Mouse (Mus musculus) liver, adult 2 months (tissue): ENCODE data around the gene Lhx2. TPM values are rescaled to one million over a fixed set of nuclear protein-coding genes. Genes with fewer than 3 reads are reported as not detected.

Experiments
- DNase-seq: peaks from one replicate; pipeline ENCODE4 v3.0.0-alpha.2; 2011; ENCODE audit warnings: low read depth, low spot score; ENCODE audit errors: extremely low read depth
- H3K27ac ChIP-seq: fragments of 200-500 bp; replicated peaks from 2 replicates; pipeline ENCODE4 v1.5.1; 2012; ENCODE audit warnings: low read depth, mild to moderate bottlenecking, control low read depth, inconsistent platforms, low read length; ENCODE audit not compliant: insufficient read depth
- H3K27me3 ChIP-seq: fragments of 200-500 bp; 2 replicates; pipeline ENCODE4 v1.6.1; 2012; ENCODE audit warnings: mild to moderate bottlenecking, moderate library complexity, low read length, inconsistent platforms; ENCODE audit not compliant: control insufficient read depth, insufficient read depth
- H3K36me3 ChIP-seq: fragments of 200-500 bp; 2 replicates; pipeline ENCODE4 v1.6.1; 2012; ENCODE audit warnings: low read length, inconsistent platforms; ENCODE audit not compliant: control insufficient read depth, insufficient read depth
- H3K4me1 ChIP-seq: fragments of 200-500 bp; 2 replicates; pipeline ENCODE4 v1.6.1; 2011; ENCODE audit warnings: low read length; ENCODE audit not compliant: control insufficient read depth, insufficient read depth
- H3K4me3 ChIP-seq: fragments of 200-500 bp; 2 replicates; pipeline ENCODE4 v1.5.1; 2011; ENCODE audit warnings: low read depth, mild to moderate bottlenecking, control low read depth, low read length, moderate library complexity; ENCODE audit not compliant: insufficient read depth
- H3K79me2 ChIP-seq: fragments of 200-500 bp; 2 replicates; pipeline ENCODE4 v1.6.1; 2012; ENCODE audit warnings: inconsistent platforms, mild to moderate bottlenecking, low read length, moderate library complexity; ENCODE audit not compliant: control insufficient read depth, insufficient read depth
- H3K9ac ChIP-seq: fragments of 200-500 bp; 2 replicates; pipeline ENCODE4 v1.6.1; 2012; ENCODE audit warnings: low read depth, mild to moderate bottlenecking, control low read depth, inconsistent platforms, low read length
- CTCF ChIP-seq: fragments of 200-500 bp; IDR thresholded peaks from 2 replicates; pipeline ENCODE4 v1.5.1; 2011; ENCODE audit warnings: low read depth, low read length, control low read depth
- POLR2A ChIP-seq: fragments of 200-500 bp; IDR thresholded peaks from 2 replicates; pipeline ENCODE4 v1.6.1; 2011; ENCODE audit warnings: low read length, control low read depth; ENCODE audit not compliant: insufficient read depth; ENCODE audit errors: extremely low read depth
- WGBS: fragments of 180-500 bp; shearing (Covaris S2); methylation state at CpG from one replicate; pipeline ENCODE4 v1.1.7; 2018; 5-methylcytosine and 5-hydroxymethylcytosine counted together
- polyA plus RNA-seq: library from polyadenylated mRNA; depleted of rRNA; stranded (reverse); fragments of >200 nt; gene quantifications from 2 replicates; pipeline ENCODE4 v1.2.3, GENCODE M21; 2012
- total RNA-seq: library from RNA; depleted of rRNA; stranded (reverse); fragments of >200 nt; gene quantifications from 2 replicates; pipeline ENCODE4 v1.2.3, GENCODE M21; 2014

The Lhx2 gene
- total and polyA plus RNA-seq, 2 experiments, result 1.3 to 5.4 TPM

DNA sequence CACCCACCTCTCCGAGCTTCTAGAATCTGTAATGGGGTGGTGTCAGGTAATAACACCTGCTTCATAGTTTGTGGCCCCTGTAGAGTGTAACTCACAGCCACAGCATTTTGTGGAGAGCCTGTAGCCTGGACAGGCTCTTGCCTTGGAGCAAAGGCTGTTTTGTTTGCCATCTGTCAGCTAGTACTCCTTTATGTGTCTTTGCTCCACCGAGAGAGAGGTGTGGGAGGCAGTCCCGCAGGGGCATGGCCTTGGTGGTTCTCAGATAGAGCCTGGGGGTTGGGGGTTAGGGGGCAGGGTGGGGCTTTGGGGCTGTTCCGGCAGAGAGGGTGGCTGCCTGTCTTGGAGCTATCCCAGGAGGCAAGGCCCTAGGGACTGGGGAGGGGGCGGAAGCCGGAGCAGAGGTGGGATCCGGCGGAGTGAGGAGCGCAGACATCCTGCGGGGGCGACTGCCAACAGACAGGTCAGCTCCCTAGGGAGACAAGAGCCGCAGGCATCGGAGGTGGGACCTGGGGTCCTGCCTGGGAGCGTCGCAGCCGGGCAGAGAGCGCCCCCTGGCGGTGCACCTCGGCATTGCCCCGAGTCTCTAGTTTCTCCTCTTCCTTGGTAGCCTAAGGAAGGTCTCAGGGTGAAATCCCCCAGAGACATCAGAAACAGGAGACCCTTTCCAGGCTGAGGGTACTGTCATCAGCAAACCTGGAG, 36.7 kb downstream of the Lhx2 start:
- TF ChIP-seq POLR2A (no peak), CTCF (peak; percentile 93)
- Histone ChIP-seq H3K36me3 (no peaks in the 10 kb centered on the region), H3K27ac (no peak overlapping the region), H3K27me3 (no peaks in the 10 kb centered on the region), H3K4me3 (no peak overlapping the region), H3K4me1 (no peaks in the 10 kb centered on the region), H3K9ac (no peak overlapping the region), H3K79me2 (no peaks in the 10 kb centered on the region)
- DNase-seq, result no peak
- 14% methylated on average over 20 of the region's 20 CpGs for WGBS

DNA sequence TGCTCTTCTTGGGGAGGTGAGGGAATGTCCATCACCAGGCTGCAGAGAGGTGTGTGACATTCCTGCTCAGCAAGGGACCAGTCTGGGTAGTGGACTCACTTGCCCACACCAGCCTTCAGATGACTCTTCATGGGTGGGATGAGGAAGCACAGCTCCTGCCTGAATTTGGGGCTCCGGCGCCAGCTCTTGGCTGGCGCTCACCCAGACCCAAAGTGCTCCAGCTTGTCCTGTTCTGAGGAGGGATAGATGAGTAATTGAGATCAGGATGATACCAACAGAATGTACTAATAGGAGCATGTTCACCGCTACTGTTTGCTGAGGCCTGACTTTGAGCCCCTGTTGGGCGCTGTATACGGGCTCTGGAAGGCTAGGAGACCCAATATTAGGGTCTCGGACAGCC, 38.2 kb downstream of the Lhx2 start:
- H3K9ac ChIP-seq, result no peak overlapping the region
- no peak for DNase-seq
- H3K4me1 ChIP-seq, result no peaks in the 10 kb centered on the region

DNA sequence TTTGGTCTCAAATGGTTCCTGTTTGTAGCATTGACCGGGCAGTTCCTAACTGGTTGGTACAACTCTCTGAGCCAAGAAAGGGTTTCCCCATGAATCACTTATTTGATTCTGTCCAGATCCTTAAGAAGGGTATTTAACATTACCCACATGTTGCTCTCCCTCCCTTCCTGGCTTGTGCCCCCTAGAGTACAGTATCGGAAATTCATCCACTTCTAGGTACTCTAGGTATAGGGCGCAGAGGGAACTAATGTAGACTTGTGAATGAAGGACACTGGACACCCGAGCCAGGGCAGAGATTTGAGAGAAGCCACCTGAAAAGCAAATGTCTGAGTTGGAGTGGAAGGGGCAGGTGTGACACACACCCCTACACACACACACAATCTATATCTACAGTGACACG, 39.3 kb downstream of the Lhx2 start:
- Histone ChIP-seq H3K27me3 (no peaks in the 10 kb centered on the region), H3K79me2 (no peaks in the 10 kb centered on the region), H3K4me3 (no peak overlapping the region), H3K36me3 (no peaks in the 10 kb centered on the region), H3K4me1 (no peaks in the 10 kb centered on the region), H3K9ac (no peak overlapping the region), H3K27ac (no peak overlapping the region)
- peak; percentile 22; the same call in 1 of the 2 replicates for TF ChIP-seq CTCF
- no peak for TF ChIP-seq POLR2A
- 48% methylated on average over 5 of the region's 5 CpGs for WGBS
- peak; percentile 23 for DNase-seq

More for the DNA sequence above, 38.2 kb downstream of the Lhx2 start:
- no peak overlapping the region for H3K4me3 ChIP-seq
- H3K36me3 ChIP-seq, result no peaks in the 10 kb centered on the region
- H3K27me3 ChIP-seq, result no peaks in the 10 kb centered on the region
- H3K79me2 ChIP-seq, result no peaks in the 10 kb centered on the region
- TF ChIP-seq POLR2A, result no peak
- TF ChIP-seq CTCF, result no peak
- 90% methylated on average over 7 of the region's 7 CpGs for WGBS
- no peak overlapping the region for H3K27ac ChIP-seq

DNA sequence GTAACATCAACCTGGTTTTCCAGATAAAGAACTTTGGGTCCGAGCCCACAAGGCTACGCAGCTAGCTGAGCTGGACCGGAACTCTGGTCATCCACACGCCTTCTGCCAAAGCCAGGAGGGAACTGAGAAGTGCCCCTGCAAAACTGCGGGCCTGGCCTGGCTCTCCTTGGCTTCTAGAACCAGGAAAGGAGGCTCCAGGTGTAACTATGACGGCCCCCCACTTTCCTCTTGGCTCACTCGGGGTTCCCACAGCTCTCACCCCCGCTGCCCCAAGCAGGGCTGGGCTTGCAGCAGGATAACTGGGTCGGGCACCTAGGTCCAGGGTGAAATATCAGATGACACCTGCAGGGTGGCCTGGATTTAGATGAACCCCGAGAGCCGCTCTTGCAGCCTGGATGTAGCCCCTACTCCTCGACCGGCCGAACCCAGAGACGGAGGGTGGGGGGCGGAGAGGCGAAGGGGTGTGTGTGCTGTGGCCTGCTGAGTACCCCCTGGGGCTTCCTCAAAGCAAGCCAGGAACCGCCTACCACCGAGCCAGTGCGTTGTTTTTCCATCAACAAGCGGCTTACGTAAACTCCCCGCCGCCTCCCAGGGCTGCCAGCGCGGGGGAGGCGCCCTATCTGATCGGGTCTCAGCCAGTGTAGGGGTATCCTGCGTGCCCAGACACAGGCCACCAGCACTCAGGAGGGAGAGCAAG, 39.9 kb downstream of the Lhx2 start:
- H3K9ac ChIP-seq, result no peak overlapping the region
- H3K36me3 ChIP-seq, result no peaks in the 10 kb centered on the region
- H3K27me3 ChIP-seq, result no peaks in the 10 kb centered on the region
- H3K79me2 ChIP-seq, result no peaks in the 10 kb centered on the region
- TF ChIP-seq CTCF (0 out of 2 replicates have a peak, but pooled peaks have one; percentile 3), POLR2A (no peak)
- H3K27ac ChIP-seq, result no peak overlapping the region
- H3K4me1 ChIP-seq, result no peaks in the 10 kb centered on the region
- DNase-seq, result no peak
- peak overlapping the region; percentile 27; the same call in 1 of the 2 replicates for H3K4me3 ChIP-seq
- 7% methylated on average over 29 of the region's 29 CpGs for WGBS

DNA sequence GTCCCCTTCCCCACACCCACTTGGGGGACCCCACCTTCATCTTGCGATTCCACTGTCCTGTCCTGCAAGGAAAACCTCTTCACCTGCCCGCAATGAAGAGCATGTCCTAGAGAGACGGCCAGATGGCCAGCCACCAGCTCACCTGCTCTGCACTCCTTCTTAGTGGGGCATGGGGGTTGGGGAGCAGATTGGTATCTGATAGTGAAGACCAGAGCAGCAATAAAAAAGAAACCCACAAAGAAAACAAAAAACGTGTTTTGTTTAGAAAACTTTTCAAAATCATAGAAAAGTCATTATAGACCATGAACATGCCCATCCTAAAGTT, 40.4 kb downstream of the Lhx2 start:
- Histone ChIP-seq H3K27me3 (no peaks in the 10 kb centered on the region), H3K27ac (no peak overlapping the region), H3K4me3 (peak overlapping the region; percentile 27; the same call in 1 of the 2 replicates), H3K36me3 (no peaks in the 10 kb centered on the region), H3K79me2 (no peaks in the 10 kb centered on the region), H3K4me1 (no peaks in the 10 kb centered on the region), H3K9ac (no peak overlapping the region)
- 6% methylated on average over 4 of the region's 4 CpGs for WGBS
- DNase-seq, result peak; percentile 11
- TF ChIP-seq POLR2A, result no peak
- TF ChIP-seq CTCF, result no peak
